8 mouse cellular contexts compared by ENCODE assay signal in genomic region chr3:68761626-68762331, GRCm38 (mm10).
DNase-seq lines count a peak whose midpoint lies in the region; ATAC-seq lines count a peak whose summit lies in the region.

No protein-coding gene starts in this region.

- no peak overlapping the region for H3K27ac ChIP-seq in midbrain, embryonic 11.5 days (ENCODE audit: low read depth, low read length)
- no peak overlapping the region for H3K27ac ChIP-seq in midbrain, embryonic 15.5 days
- H3K27ac ChIP-seq in embryonic facial prominence, embryonic 11.5 days (replicated peaks; ENCODE audit: low read depth, low read length): no peak overlapping the region
- peak overlapping the region; percentile 81 for H3K27ac ChIP-seq in kidney, embryonic 15.5 days
- no peak overlapping the region for H3K27ac ChIP-seq in stomach, embryonic 16.5 days (ENCODE audit: low read length)
- no peak overlapping the region for H3K27ac ChIP-seq in forebrain, embryonic 15.5 days (replicated peaks)

- no peak overlapping the region for H3K4me3 ChIP-seq in midbrain, embryonic 11.5 days (ENCODE audit: low read depth, low read length)
- no peak overlapping the region for H3K4me3 ChIP-seq in midbrain, embryonic 15.5 days
- H3K4me3 ChIP-seq in embryonic facial prominence, embryonic 11.5 days (ENCODE audit: low read depth, low read length): no peak overlapping the region
- H3K4me3 ChIP-seq in kidney, embryonic 15.5 days (replicated peaks): no peak overlapping the region
- no peak overlapping the region; the same call in 1 of the 2 replicates for H3K4me3 ChIP-seq in stomach, embryonic 16.5 days (replicated peaks; ENCODE audit: low read length)
- H3K4me3 ChIP-seq in forebrain, embryonic 15.5 days: no peak overlapping the region

- no peaks in the 10 kb centered on the region for H3K9me3 ChIP-seq in midbrain, embryonic 11.5 days (ENCODE audit: control insufficient read depth, low read length)
- H3K9me3 ChIP-seq in midbrain, embryonic 15.5 days: no peaks in the 10 kb centered on the region
- H3K9me3 ChIP-seq in embryonic facial prominence, embryonic 11.5 days (replicated peaks; ENCODE audit: control insufficient read depth, low read length): no peaks in the 10 kb centered on the region
- no peaks in the 10 kb centered on the region for H3K9me3 ChIP-seq in kidney, embryonic 15.5 days (replicated peaks)
- no peaks in the 10 kb centered on the region for H3K9me3 ChIP-seq in stomach, embryonic 16.5 days (replicated peaks; ENCODE audit: control insufficient read depth, low read length)
- no peaks in the 10 kb centered on the region for H3K9me3 ChIP-seq in forebrain, embryonic 15.5 days

- H3K27me3 ChIP-seq in midbrain, embryonic 11.5 days (ENCODE audit: control insufficient read depth, insufficient read depth, low read length): no peaks in the 10 kb centered on the region
- no peaks in the 10 kb centered on the region for H3K27me3 ChIP-seq in midbrain, embryonic 15.5 days (replicated peaks)
- no peaks in the 10 kb centered on the region for H3K27me3 ChIP-seq in embryonic facial prominence, embryonic 11.5 days (ENCODE audit: control insufficient read depth, insufficient read depth, low read length)
- no peaks in the 10 kb centered on the region for H3K27me3 ChIP-seq in kidney, embryonic 15.5 days
- H3K27me3 ChIP-seq in stomach, embryonic 16.5 days (ENCODE audit: control insufficient read depth, insufficient read depth, low read length): no peaks in the 10 kb centered on the region
- no peaks in the 10 kb centered on the region for H3K27me3 ChIP-seq in forebrain, embryonic 15.5 days

- 43% methylated on average over 11 of the region's 11 CpGs for WGBS in midbrain, embryonic 11.5 days
- WGBS in midbrain, embryonic 15.5 days: 38% methylated on average over 11 of the region's 11 CpGs
- 10% methylated on average over 11 of the region's 11 CpGs for WGBS in embryonic facial prominence, embryonic 11.5 days
- WGBS in kidney, embryonic 15.5 days: 7% methylated on average over 11 of the region's 11 CpGs
- WGBS in stomach, embryonic 16.5 days: 12% methylated on average over 11 of the region's 11 CpGs
- WGBS in forebrain, embryonic 15.5 days: 56% methylated on average over 11 of the region's 11 CpGs

- ATAC-seq in midbrain, embryonic 11.5 days (ENCODE audit: low FRiP score): no peak
- no peak for ATAC-seq in midbrain, embryonic 15.5 days (replicated peaks)
- 0 out of 2 replicates have a peak, but pooled peaks have one; percentile 34 for ATAC-seq in embryonic facial prominence, embryonic 11.5 days (replicated peaks; ENCODE audit: insufficient number of reproducible peaks, low FRiP score, low TSS enrichment, low read depth)
- ATAC-seq in kidney, embryonic 15.5 days (replicated peaks; ENCODE audit: low FRiP score): peak; percentile 83
- ATAC-seq in stomach, embryonic 16.5 days (ENCODE audit: insufficient read depth, low FRiP score): peak; percentile 15; the same call in 1 of the 2 replicates
- ATAC-seq in forebrain, embryonic 15.5 days (replicated peaks): no peak

- DNase-seq in midbrain, embryonic 11.5 days (ENCODE audit: low spot score, missing footprints): peak; percentile 84
- DNase-seq in embryonic facial prominence, embryonic 11.5 days (ENCODE audit: low spot score): peak; percentile 56
- DNase-seq in layer of hippocampus, postnatal 36 days: no peak
- DNase-seq in retina, embryonic 14.5 days (ENCODE audit: low spot score): no peak

- no peaks in the 10 kb centered on the region for H3K36me3 ChIP-seq in midbrain, embryonic 11.5 days (ENCODE audit: control insufficient read depth, insufficient read depth, low read length)
- H3K36me3 ChIP-seq in midbrain, embryonic 15.5 days (replicated peaks): no peaks in the 10 kb centered on the region
- no peaks in the 10 kb centered on the region for H3K36me3 ChIP-seq in embryonic facial prominence, embryonic 11.5 days (replicated peaks; ENCODE audit: control insufficient read depth, insufficient read depth, low read depth, low read length)
- no peaks in the 10 kb centered on the region for H3K36me3 ChIP-seq in kidney, embryonic 15.5 days
- H3K36me3 ChIP-seq in stomach, embryonic 16.5 days (ENCODE audit: control insufficient read depth, insufficient read depth, low read length): no peaks in the 10 kb centered on the region
- H3K36me3 ChIP-seq in forebrain, embryonic 15.5 days: no peaks in the 10 kb centered on the region

- no peak overlapping the region for H3K4me2 ChIP-seq in midbrain, embryonic 11.5 days
- no peak overlapping the region for H3K4me2 ChIP-seq in midbrain, embryonic 15.5 days
- no peak overlapping the region for H3K4me2 ChIP-seq in embryonic facial prominence, embryonic 11.5 days (ENCODE audit: low read depth, low read length)
- H3K4me2 ChIP-seq in kidney, embryonic 15.5 days: peak overlapping the region; percentile 29
- peak overlapping the region; percentile 29 for H3K4me2 ChIP-seq in stomach, embryonic 16.5 days (ENCODE audit: low read depth, low read length)
- H3K4me2 ChIP-seq in forebrain, embryonic 15.5 days (replicated peaks): no peak overlapping the region

- H3K4me1 ChIP-seq in midbrain, embryonic 11.5 days (ENCODE audit: control insufficient read depth, insufficient read depth, low read length): no peaks in the 10 kb centered on the region
- no peaks in the 10 kb centered on the region for H3K4me1 ChIP-seq in midbrain, embryonic 15.5 days
- H3K4me1 ChIP-seq in embryonic facial prominence, embryonic 11.5 days (ENCODE audit: control insufficient read depth, insufficient read depth, low read length): no peaks in the 10 kb centered on the region
- H3K4me1 ChIP-seq in kidney, embryonic 15.5 days: peaks cover 42% of the 10 kb centered on the region
- H3K4me1 ChIP-seq in stomach, embryonic 16.5 days (ENCODE audit: control insufficient read depth, insufficient read depth, low read length): peaks cover 15% of the 10 kb centered on the region
- H3K4me1 ChIP-seq in forebrain, embryonic 15.5 days: no peaks in the 10 kb centered on the region

- no peak overlapping the region for H3K9ac ChIP-seq in midbrain, embryonic 11.5 days (ENCODE audit: low read length)
- H3K9ac ChIP-seq in midbrain, embryonic 15.5 days: no peak overlapping the region
- no peak overlapping the region for H3K9ac ChIP-seq in embryonic facial prominence, embryonic 11.5 days (replicated peaks; ENCODE audit: low read length)
- no peak overlapping the region for H3K9ac ChIP-seq in kidney, embryonic 15.5 days
- no peak overlapping the region for H3K9ac ChIP-seq in stomach, embryonic 16.5 days (ENCODE audit: low read length)
- no peak overlapping the region for H3K9ac ChIP-seq in forebrain, embryonic 15.5 days (replicated peaks)

Comparison
In these comparisons a context has a peak if more than half of its experiments do, and no peak if none do; other contexts are left out.
1. ATAC-seq: peak in embryonic facial prominence, embryonic 11.5 days (single experiment), kidney, embryonic 15.5 days (single experiment) and stomach, embryonic 16.5 days (single experiment); none in midbrain, embryonic 11.5 days (single experiment), midbrain, embryonic 15.5 days (single experiment) and forebrain, embryonic 15.5 days (single experiment).
2. DNase-seq: peak in midbrain, embryonic 11.5 days (single experiment) and embryonic facial prominence, embryonic 11.5 days (single experiment); none in layer of hippocampus, postnatal 36 days (0 of 2) and retina, embryonic 14.5 days (single experiment).
3. H3K4me2 ChIP-seq: peak in kidney, embryonic 15.5 days (single experiment) and stomach, embryonic 16.5 days (single experiment); none in midbrain, embryonic 11.5 days (single experiment), midbrain, embryonic 15.5 days (single experiment), embryonic facial prominence, embryonic 11.5 days (single experiment) and forebrain, embryonic 15.5 days (single experiment).